Mouse (Mus musculus): ENCODE measurements around the gene Pld2.

Pld2 gene

GRCm38 (mm10) chr11:70579710-70580357 is 40.0 kb downstream of the Pld2 start:
- no peak for DNase-seq

- no peak for DNase-seq
These were observed 40.5 kb downstream of the Pld2 start for GRCm38 (mm10) chr11:70580358-70580720.

- no peak for DNase-seq
These were observed 41.1 kb downstream of the Pld2 start for GRCm38 (mm10) chr11:70580921-70581320.

GRCm38 (mm10) chr11:70582196-70582595 is 42.3 kb downstream of the Pld2 start:
- no peak for DNase-seq

- no peak for DNase-seq
These were observed 43.3 kb downstream of the Pld2 start for GRCm38 (mm10) chr11:70583022-70583714.

- DNase-seq, result no peak
These were observed 43.9 kb downstream of the Pld2 start for GRCm38 (mm10) chr11:70583775-70584174.

GRCm38 (mm10) chr11:70585457-70585856 is 45.6 kb downstream of the Pld2 start:
- no peak for DNase-seq

- DNase-seq, result no peak
These were observed 46.4 kb downstream of the Pld2 start for GRCm38 (mm10) chr11:70586261-70586660.

GRCm38 (mm10) chr11:70586954-70587353 is 47.1 kb downstream of the Pld2 start:
- DNase-seq, result no peak

- DNase-seq, result no peak
These were observed 51.9 kb downstream of the Pld2 start for GRCm38 (mm10) chr11:70591733-70592132.

GRCm38 (mm10) chr11:70594253-70594989 is 54.6 kb downstream of the Pld2 start:
- DNase-seq, result no peak

- DNase-seq, result no peak
These were observed 55.8 kb downstream of the Pld2 start for GRCm38 (mm10) chr11:70595638-70596037.

GRCm38 (mm10) chr11:70596094-70596493 is 56.2 kb downstream of the Pld2 start:
- no peak for DNase-seq

GRCm38 (mm10) chr11:70597301-70597700 is 57.4 kb downstream of the Pld2 start:
- DNase-seq, result no peak

GRCm38 (mm10) chr11:70598451-70598953 is 58.6 kb downstream of the Pld2 start:
- DNase-seq, result no peak

- peak; percentile 35 to 52 for DNase-seq
These were observed 65.2 kb downstream of the Pld2 start for GRCm38 (mm10) chr11:70605024-70605566.

- no peak for DNase-seq
These were observed 66.9 kb downstream of the Pld2 start for GRCm38 (mm10) chr11:70606717-70607116.

GRCm38 (mm10) chr11:70607611-70608010 is 67.7 kb downstream of the Pld2 start:
- no peak for DNase-seq
